Mouse (Mus musculus): Measurements from ENCODE around the gene Nfkbil1.

DNA sequence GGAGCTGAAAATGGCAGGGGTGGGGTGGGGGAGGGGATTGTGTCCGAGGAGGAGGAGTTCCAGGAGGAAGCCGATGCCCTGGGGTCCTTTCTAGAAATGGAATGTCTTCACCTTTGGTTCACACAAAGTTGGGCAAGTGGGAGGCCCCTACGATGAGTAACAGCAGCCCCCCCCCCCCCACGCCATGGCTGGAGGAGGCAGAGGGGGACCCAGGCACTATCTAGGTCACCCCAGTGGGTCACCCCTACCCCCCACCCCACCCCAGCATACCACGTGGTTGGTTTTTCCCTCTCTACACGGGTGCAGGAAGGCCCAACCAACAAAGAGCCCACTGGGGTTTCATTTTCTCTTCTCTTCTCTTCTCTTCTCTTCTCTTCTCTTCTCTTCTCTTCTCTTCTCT is 38.5 kb downstream of the Nfkbil1 start:
- no peak for TF ChIP-seq CTCF (IDR thresholded peaks at IDR 0.05; ENCODE audit: insufficient read depth, low read depth, low read length)
- no peak for TF ChIP-seq POLR2A (IDR thresholded peaks at IDR 0.05; ENCODE audit: insufficient read depth, low read depth, low read length)
